Mouse (Mus musculus) embryonic stem cell, embryonic (primary cell): ENCODE data around the gene Gm20918.
"Not testable (repeated sequence)": the region's sequence is repeated elsewhere in the genome, so short reads cannot be mapped to it uniquely, and the experiment has no call there.

Experiments used
- CTCF ChIA-PET, 4 experiments: fragments of 300-600 bp in 2 of 4; fragments of 350-600 bp in 2 of 4; sonication (Branson Sonifier 250); formaldehyde crosslinking; loops; one replicate each; lab custom pipeline; 2022; ENCODE audit warnings: inconsistent platforms in 2 of 4; lab: Charles Lee
- POLR2A ChIA-PET, 4 experiments: fragments of 300-600 bp in 2 of 4; fragments of 350-600 bp in 2 of 4; sonication (Branson Sonifier 250); formaldehyde crosslinking; loops; one replicate each; lab custom pipeline; 2022; ENCODE audit warnings: antibody characterized with exemption in 4 of 4, inconsistent platforms in 1 of 4; lab: Charles Lee

Gm20918 gene

DNA sequence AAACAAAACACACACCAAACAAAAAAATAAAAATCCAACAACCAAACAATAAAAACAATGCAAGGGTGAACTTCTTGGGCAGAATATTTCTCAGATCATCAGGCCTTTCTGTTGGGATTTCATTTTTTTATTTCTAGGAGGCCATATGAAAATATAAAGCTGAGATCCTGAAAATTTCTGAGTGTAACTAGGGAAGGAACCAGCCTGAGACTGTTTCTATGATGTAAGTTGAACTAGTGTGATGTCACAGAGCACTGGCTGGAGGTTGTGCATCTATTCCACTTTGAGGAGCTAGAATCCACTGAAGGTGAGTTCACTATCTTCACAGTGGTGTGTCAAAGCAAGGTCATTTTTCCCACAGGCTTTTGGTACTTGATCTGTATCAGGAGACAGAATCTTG, at the start of gene Gm20918:
Gene Gm20918, plus strand, starts transcription at position 301 of the 400 bp plus-strand sequence.
- POLR2A ChIA-PET: not testable (repeated sequence)

More for the DNA sequence above, at the start of gene Gm20918:
- CTCF ChIA-PET: not testable (repeated sequence)
